Mouse (Mus musculus) megakaryocyte, embryonic 14.5 days (primary cell): ENCODE data around the gene Gm49384. TPM values are rescaled to one million over a fixed set of nuclear protein-coding genes. Genes with fewer than 3 reads are reported as not detected.

Experiments used
- H3K27me3 ChIP-seq: replicated peaks from 2 replicates; pipeline ENCODE3; 2012; ENCODE audit warnings: inconsistent platforms
- H3K36me3 ChIP-seq: replicated peaks from 2 replicates; pipeline ENCODE3; 2012; ENCODE audit warnings: low read length, inconsistent platforms, mixed read lengths
- H3K4me1 ChIP-seq: 2 replicates; pipeline ENCODE4 v1.6.1; 2012; ENCODE audit warnings: inconsistent platforms
- H3K4me3 ChIP-seq: replicated peaks from 2 replicates; pipeline ENCODE3; 2012; ENCODE audit warnings: moderate library complexity, mild to moderate bottlenecking, inconsistent platforms
- H3K9me3 ChIP-seq: 2 replicates; pipeline ENCODE4 v1.6.1; 2012; ENCODE audit warnings: inconsistent platforms
- FLI1 ChIP-seq: IDR thresholded peaks from 2 replicates; pipeline ENCODE4 v1.6.1; 2012; ENCODE audit warnings: low read length, inconsistent platforms, mixed read lengths
- GATA1 ChIP-seq: IDR thresholded peaks from 3 replicates; pipeline ENCODE4 v1.6.1; 2012; ENCODE audit warnings: mixed read lengths, low read length, inconsistent platforms, borderline replicate concordance
- polyA plus RNA-seq: library from polyadenylated mRNA; stranded (reverse); fragments of >175 nt; gene quantifications from 2 replicates; pipeline ENCODE4 v1.2.3, GENCODE M21; 2012; ENCODE audit warnings: low replicate concordance; ENCODE audit not compliant: insufficient read depth

Gene Gm49384
- polyA plus RNA-seq, 1 experiment: not detected

GRCm38 (mm10) chr12:69155923-69156322 is 48.1 kb downstream of the Gm49384 start:
- H3K4me1 ChIP-seq: peaks cover 14% of the 10 kb centered on the region; the same call in 1 of the 2 replicates
- peaks cover 27% of the 10 kb centered on the region for H3K36me3 ChIP-seq
- no peaks in the 10 kb centered on the region for H3K9me3 ChIP-seq
- TF ChIP-seq FLI1 (no peak), GATA1 (no peak)
- H3K4me3 ChIP-seq: no peak overlapping the region
- H3K27me3 ChIP-seq: no peaks in the 10 kb centered on the region

GRCm38 (mm10) chr12:69150049-69150448 is 54.0 kb downstream of the Gm49384 start:
- peaks cover 2% of the 10 kb centered on the region for H3K27me3 ChIP-seq
- H3K4me1 ChIP-seq: no peaks in the 10 kb centered on the region
- peaks cover under 1% of the 10 kb centered on the region for H3K36me3 ChIP-seq
- no peak overlapping the region for H3K4me3 ChIP-seq
- TF ChIP-seq FLI1: no peak
- TF ChIP-seq GATA1: no peak
- H3K9me3 ChIP-seq: no peaks in the 10 kb centered on the region

GRCm38 (mm10) chr12:69147166-69147735 is 56.8 kb downstream of the Gm49384 start:
- H3K4me3 ChIP-seq: no peak overlapping the region
- no peaks in the 10 kb centered on the region for H3K36me3 ChIP-seq
- no peaks in the 10 kb centered on the region for H3K9me3 ChIP-seq
- H3K27me3 ChIP-seq: peaks cover 7% of the 10 kb centered on the region
- TF ChIP-seq FLI1 (no peak), GATA1 (no peak)
- H3K4me1 ChIP-seq: no peaks in the 10 kb centered on the region

GRCm38 (mm10) chr12:69143460-69143859 is 60.6 kb downstream of the Gm49384 start:
- no peak for TF ChIP-seq FLI1
- TF ChIP-seq GATA1: no peak
- peaks cover 11% of the 10 kb centered on the region for H3K27me3 ChIP-seq
- no peaks in the 10 kb centered on the region for H3K4me1 ChIP-seq
- H3K36me3 ChIP-seq: no peaks in the 10 kb centered on the region
- no peak overlapping the region for H3K4me3 ChIP-seq
- H3K9me3 ChIP-seq: no peaks in the 10 kb centered on the region

- Histone ChIP-seq H3K27me3 (peaks cover 16% of the 10 kb centered on the region), H3K4me3 (no peak overlapping the region), H3K4me1 (no peaks in the 10 kb centered on the region)
Measured at GRCm38 (mm10) chr12:69139841-69140240, 64.2 kb downstream of the Gm49384 start.

More at GRCm38 (mm10) chr12:69139841-69140240, 64.2 kb downstream of the Gm49384 start:
- TF ChIP-seq FLI1 (no peak), GATA1 (no peak)
- Histone ChIP-seq H3K36me3 (no peaks in the 10 kb centered on the region), H3K9me3 (no peaks in the 10 kb centered on the region)

Other genes with a start within 250 kb of the Gm49384 start
- 250 and 1,840 TPM in 2 replicates for gene Rps29, start 45.1 kb downstream of the Gm49384 start, polyA plus RNA-seq
- 14.7 TPM in 1 of 2 replicates, not detected in the other for gene Lrr1, start 35.5 kb downstream of the Gm49384 start, polyA plus RNA-seq
- 6.9 and 62.3 TPM in 2 replicates for gene Rpl36al, start 20.2 kb downstream of the Gm49384 start, polyA plus RNA-seq
- gene Mgat2, start 20.1 kb downstream of the Gm49384 start, polyA plus RNA-seq: 21.6 and 30.4 TPM in 2 replicates
- 5.9 and 6.8 TPM in 2 replicates for gene Gm49383, start 7.2 kb downstream of the Gm49384 start, polyA plus RNA-seq
- gene Dnaaf2, start 5.8 kb downstream of the Gm49384 start, polyA plus RNA-seq: 0.65 and 2.6 TPM in 2 replicates
- gene Pole2, start 23.9 kb upstream of the Gm49384 start, polyA plus RNA-seq: 2.3 and 13.8 TPM in 2 replicates
- 1.1 and 1.2 TPM in 2 replicates for gene Klhdc1, start 36.9 kb upstream of the Gm49384 start, polyA plus RNA-seq
- 7.4 and 26.4 TPM in 2 replicates for gene Klhdc2, start 92.4 kb upstream of the Gm49384 start, polyA plus RNA-seq
- 1.4 and 3.2 TPM in 2 replicates for gene Nemf, start 152.9 kb upstream of the Gm49384 start, polyA plus RNA-seq
- gene Arf6, start 167.9 kb upstream of the Gm49384 start, polyA plus RNA-seq: 211 and 251 TPM in 2 replicates
- gene Gm9887, start 168.2 kb upstream of the Gm49384 start, polyA plus RNA-seq: 3.3 and 4.8 TPM in 2 replicates